Mouse (Mus musculus) erythroblast, embryonic 14.5 days (primary cell): Measurements from ENCODE around the gene Gnas.

Source experiments
- GATA1 ChIP-seq: IDR thresholded peaks from 2 replicates; pipeline ENCODE4 v1.6.1; 2012; ENCODE audit warnings: low read length, inconsistent platforms, mixed read lengths
- TAL1 ChIP-seq: IDR thresholded peaks from 3 replicates; pipeline ENCODE4 v1.6.1; 2012; ENCODE audit warnings: low read length, inconsistent platforms, mixed read lengths

GRCm38 (mm10) chr2:174328926-174329662 is 45.0 kb downstream of the Gnas start:
- TF ChIP-seq GATA1 (no peak), TAL1 (no peak)
